Mouse (Mus musculus): ENCODE measurements around the gene Arhgef17. TPM values are rescaled to one million over a fixed set of nuclear protein-coding genes. Genes with fewer than 3 reads are reported as not detected.

Arhgef17 gene
- polyA plus RNA-seq, 1 experiment, result 1.3 TPM

GRCm38 (mm10) chr7:100884460-100884859 lies 47.4 kb downstream of the Arhgef17 start:
- H3K36me3 ChIP-seq (replicated peaks; ENCODE audit: low read length), result no peaks in the 10 kb centered on the region

GRCm38 (mm10) chr7:100881950-100882349 lies 50.0 kb downstream of the Arhgef17 start:
- Histone ChIP-seq H3K4me3 (replicated peaks) (no peak overlapping the region), H3K27me3 (replicated peaks) (peaks cover 36% of the 10 kb centered on the region), H3K36me3 (replicated peaks; ENCODE audit: low read length) (no peaks in the 10 kb centered on the region), H3K4me1 (peaks cover 18% of the 10 kb centered on the region), H3K9me3 (no peaks in the 10 kb centered on the region)
- TF ChIP-seq FLI1 (IDR thresholded peaks at IDR 0.05; ENCODE audit: low read length) (no peak), GATA1 (IDR thresholded peaks at IDR 0.05; ENCODE audit: borderline replicate concordance, low read length) (no peak)

More at GRCm38 (mm10) chr7:100884460-100884859, 47.4 kb downstream of the Arhgef17 start:
- no peak for TF ChIP-seq FLI1 (IDR thresholded peaks at IDR 0.05; ENCODE audit: low read length)
- no peak for TF ChIP-seq GATA1 (IDR thresholded peaks at IDR 0.05; ENCODE audit: borderline replicate concordance, low read length)
- peaks cover 53% of the 10 kb centered on the region for H3K27me3 ChIP-seq (replicated peaks)
- H3K4me3 ChIP-seq (replicated peaks), result no peak overlapping the region
- H3K9me3 ChIP-seq, result no peaks in the 10 kb centered on the region
- H3K4me1 ChIP-seq, result peaks cover 15% of the 10 kb centered on the region

- H3K4me1 ChIP-seq, result peaks cover 21% of the 10 kb centered on the region
- H3K9me3 ChIP-seq, result no peaks in the 10 kb centered on the region
- peaks cover 36% of the 10 kb centered on the region for H3K27me3 ChIP-seq (replicated peaks)
- TF ChIP-seq GATA1 (IDR thresholded peaks at IDR 0.05; ENCODE audit: borderline replicate concordance, low read length) (no peak), FLI1 (IDR thresholded peaks at IDR 0.05; ENCODE audit: low read length) (no peak)
- no peak overlapping the region for H3K4me3 ChIP-seq (replicated peaks)
- no peaks in the 10 kb centered on the region for H3K36me3 ChIP-seq (replicated peaks; ENCODE audit: low read length)
These were observed 50.4 kb downstream of the Arhgef17 start for GRCm38 (mm10) chr7:100881531-100881930.

- peak overlapping the region; percentile 86 for H3K4me3 ChIP-seq (replicated peaks)
- peaks cover 40% of the 10 kb centered on the region for H3K4me1 ChIP-seq
- H3K27me3 ChIP-seq (replicated peaks), result peaks cover 33% of the 10 kb centered on the region
- H3K9me3 ChIP-seq, result no peaks in the 10 kb centered on the region
- H3K36me3 ChIP-seq (replicated peaks; ENCODE audit: low read length), result no peaks in the 10 kb centered on the region
- TF ChIP-seq FLI1 (IDR thresholded peaks at IDR 0.05; ENCODE audit: low read length) (no peak), GATA1 (IDR thresholded peaks at IDR 0.05; ENCODE audit: borderline replicate concordance, low read length) (no peak)
These were observed 52.3 kb downstream of the Arhgef17 start for GRCm38 (mm10) chr7:100879595-100879994.

- Histone ChIP-seq H3K27me3 (replicated peaks) (peaks cover 16% of the 10 kb centered on the region), H3K9me3 (no peaks in the 10 kb centered on the region), H3K36me3 (replicated peaks; ENCODE audit: low read length) (no peaks in the 10 kb centered on the region), H3K4me3 (replicated peaks) (no peak overlapping the region), H3K4me1 (peaks cover 49% of the 10 kb centered on the region)
- TF ChIP-seq FLI1 (IDR thresholded peaks at IDR 0.05; ENCODE audit: low read length) (no peak), GATA1 (IDR thresholded peaks at IDR 0.05; ENCODE audit: borderline replicate concordance, low read length) (no peak)
These were observed 55.1 kb downstream of the Arhgef17 start for GRCm38 (mm10) chr7:100876771-100877170.

- peaks cover 13% of the 10 kb centered on the region for H3K27me3 ChIP-seq (replicated peaks)
- TF ChIP-seq GATA1 (IDR thresholded peaks at IDR 0.05; ENCODE audit: borderline replicate concordance, low read length) (no peak), FLI1 (IDR thresholded peaks at IDR 0.05; ENCODE audit: low read length) (no peak)
- H3K4me3 ChIP-seq (replicated peaks), result no peak overlapping the region
- no peaks in the 10 kb centered on the region for H3K9me3 ChIP-seq
- H3K36me3 ChIP-seq (replicated peaks; ENCODE audit: low read length), result no peaks in the 10 kb centered on the region
- peaks cover 50% of the 10 kb centered on the region for H3K4me1 ChIP-seq
These were observed 55.6 kb downstream of the Arhgef17 start for GRCm38 (mm10) chr7:100876293-100876692.

GRCm38 (mm10) chr7:100875822-100876221 lies 56.1 kb downstream of the Arhgef17 start:
- H3K27me3 ChIP-seq (replicated peaks), result peaks cover 8% of the 10 kb centered on the region
- H3K36me3 ChIP-seq (replicated peaks; ENCODE audit: low read length), result no peaks in the 10 kb centered on the region
- H3K4me3 ChIP-seq (replicated peaks), result no peak overlapping the region
- H3K4me1 ChIP-seq, result peaks cover 51% of the 10 kb centered on the region
- TF ChIP-seq FLI1 (IDR thresholded peaks at IDR 0.05; ENCODE audit: low read length) (no peak), GATA1 (IDR thresholded peaks at IDR 0.05; ENCODE audit: borderline replicate concordance, low read length) (no peak)
- no peaks in the 10 kb centered on the region for H3K9me3 ChIP-seq

- H3K36me3 ChIP-seq (replicated peaks; ENCODE audit: low read length), result no peaks in the 10 kb centered on the region
- peaks cover 66% of the 10 kb centered on the region for H3K4me1 ChIP-seq
- H3K9me3 ChIP-seq, result no peaks in the 10 kb centered on the region
- no peak overlapping the region for H3K4me3 ChIP-seq (replicated peaks)
- TF ChIP-seq FLI1 (IDR thresholded peaks at IDR 0.05; ENCODE audit: low read length), result no peak
- no peak for TF ChIP-seq GATA1 (IDR thresholded peaks at IDR 0.05; ENCODE audit: borderline replicate concordance, low read length)
- peaks cover 7% of the 10 kb centered on the region for H3K27me3 ChIP-seq (replicated peaks)
These were observed 58.7 kb downstream of the Arhgef17 start for GRCm38 (mm10) chr7:100873197-100873596.

- no peaks in the 10 kb centered on the region for H3K9me3 ChIP-seq
- H3K27me3 ChIP-seq (replicated peaks), result peaks cover 6% of the 10 kb centered on the region
- H3K36me3 ChIP-seq (replicated peaks; ENCODE audit: low read length), result no peaks in the 10 kb centered on the region
- no peak overlapping the region for H3K4me3 ChIP-seq (replicated peaks)
- TF ChIP-seq GATA1 (IDR thresholded peaks at IDR 0.05; ENCODE audit: borderline replicate concordance, low read length), result no peak
- no peak for TF ChIP-seq FLI1 (IDR thresholded peaks at IDR 0.05; ENCODE audit: low read length)
- H3K4me1 ChIP-seq, result peaks cover 76% of the 10 kb centered on the region
These were observed 60.0 kb downstream of the Arhgef17 start for GRCm38 (mm10) chr7:100871892-100872291.

- H3K4me3 ChIP-seq (replicated peaks), result no peak overlapping the region
- H3K27me3 ChIP-seq (replicated peaks), result peaks cover 4% of the 10 kb centered on the region
- no peaks in the 10 kb centered on the region for H3K36me3 ChIP-seq (replicated peaks; ENCODE audit: low read length)
- peaks cover 76% of the 10 kb centered on the region for H3K4me1 ChIP-seq
- TF ChIP-seq GATA1 (IDR thresholded peaks at IDR 0.05; ENCODE audit: borderline replicate concordance, low read length), result no peak
- TF ChIP-seq FLI1 (IDR thresholded peaks at IDR 0.05; ENCODE audit: low read length), result no peak
- no peaks in the 10 kb centered on the region for H3K9me3 ChIP-seq
These were observed 60.6 kb downstream of the Arhgef17 start for GRCm38 (mm10) chr7:100871355-100871754.
